Mouse (Mus musculus) neural tube, embryonic 10.5 days (tissue): ENCODE data around the gene Trim37.
A peak's percentile ranks its signal among the peaks of the same experiment; 100 is the strongest.

Experiments
- DNase-seq: peaks from one replicate; pipeline ENCODE4 v3.0.0-alpha.2; 2017; ENCODE audit warnings: low spot score; ENCODE audit errors: extremely low spot score

Gene Trim37

DNA sequence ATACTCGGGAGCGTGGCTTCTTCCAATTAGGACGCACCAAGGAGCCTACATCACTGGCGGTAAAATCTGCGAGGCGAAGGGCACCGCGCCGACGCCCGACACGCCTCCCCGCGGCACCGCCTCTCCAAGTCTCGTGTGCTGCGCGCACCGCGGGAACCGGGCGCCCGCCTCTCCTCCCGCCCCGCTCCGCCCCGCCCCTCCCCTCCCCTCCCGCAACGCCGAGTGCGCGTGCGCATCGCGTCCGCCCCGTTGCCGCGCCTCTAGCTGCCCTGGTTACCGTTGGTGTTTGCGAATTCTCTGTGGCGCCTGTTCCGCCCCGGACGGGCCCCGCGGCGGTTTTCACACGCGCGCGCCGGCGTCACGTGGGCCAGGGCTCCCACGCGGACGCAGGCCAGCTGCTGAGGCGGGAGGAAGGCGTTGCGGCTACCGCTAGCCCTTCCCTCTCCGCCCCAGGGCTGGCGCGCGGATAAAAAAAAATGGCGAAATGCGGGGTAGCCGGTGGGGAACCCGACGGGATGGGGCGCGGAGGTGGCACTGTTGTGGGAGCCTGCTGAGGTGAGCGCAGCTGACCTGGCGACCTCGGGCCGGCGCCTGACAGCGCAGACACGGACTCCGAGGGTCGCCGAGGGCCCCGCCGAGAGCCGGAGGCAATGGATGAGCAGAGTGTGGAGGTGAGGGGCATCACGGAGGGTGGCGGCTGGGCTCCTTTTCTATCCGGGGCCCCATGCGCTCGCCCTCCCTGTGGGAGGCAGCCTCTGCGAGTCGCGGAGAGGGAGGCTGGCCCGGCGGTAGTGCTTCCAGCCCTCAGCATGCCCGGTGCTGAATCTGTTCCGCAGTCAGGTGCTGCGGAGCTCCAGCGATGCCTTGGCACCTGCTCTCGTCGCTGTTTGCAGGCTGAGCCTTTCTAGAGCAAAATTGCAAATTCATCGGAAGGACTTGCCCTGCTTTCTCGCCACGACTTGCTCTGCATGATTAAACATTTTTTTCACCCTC lies at the start of gene Trim37:
Gene Trim37, plus strand, starts transcription at position 254 of the 993 bp plus-strand sequence.
- DNase-seq = peak; percentile 92

DNA sequence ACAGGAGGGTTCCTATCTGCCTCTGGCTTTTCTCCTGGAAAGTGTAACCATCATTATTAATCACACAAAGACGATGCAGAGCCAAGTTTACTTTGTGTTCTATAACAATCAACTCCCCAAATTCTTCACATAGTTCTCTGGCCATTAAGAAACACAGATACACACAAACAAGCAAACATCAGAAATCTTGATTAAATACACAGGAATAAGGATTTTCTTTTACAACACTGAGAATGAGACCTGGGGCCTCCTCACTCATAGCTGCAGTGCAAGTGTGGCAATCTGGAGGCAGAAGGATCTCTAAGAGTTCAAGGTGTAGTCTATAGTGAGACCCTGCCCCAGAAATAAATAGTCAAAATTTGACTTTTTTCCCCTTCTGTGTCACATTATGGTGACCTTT lies 43.2 kb upstream of the Trim37 start:
- no peak for DNase-seq

DNA sequence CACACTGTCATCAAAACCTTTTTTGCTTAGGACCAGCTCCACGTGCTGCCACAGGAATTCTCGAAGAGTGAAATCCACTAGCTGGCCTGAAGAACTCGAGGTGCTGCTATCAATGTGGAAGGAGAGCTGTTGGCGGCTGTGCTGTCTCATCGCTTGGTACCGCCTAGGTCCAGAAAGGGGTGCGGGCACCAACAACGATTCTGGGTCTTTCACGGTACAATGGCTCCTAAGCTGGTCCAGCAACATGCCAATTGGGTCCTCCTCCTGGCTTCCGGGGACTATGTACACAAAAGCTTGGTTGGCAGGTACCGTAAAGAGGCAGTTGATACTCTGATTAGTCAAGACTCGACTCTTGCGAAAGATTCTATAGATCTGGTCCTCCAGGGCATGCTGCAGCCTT lies 41.4 kb upstream of the Trim37 start:
- DNase-seq = no peak

GRCm38 (mm10) chr11:87086290-87086984 lies 40.4 kb upstream of the Trim37 start, which contains the start of gene Smg8:
Gene Smg8 (minus strand): TSS chr11:87086774.
- peak; percentile 73 for DNase-seq

DNA sequence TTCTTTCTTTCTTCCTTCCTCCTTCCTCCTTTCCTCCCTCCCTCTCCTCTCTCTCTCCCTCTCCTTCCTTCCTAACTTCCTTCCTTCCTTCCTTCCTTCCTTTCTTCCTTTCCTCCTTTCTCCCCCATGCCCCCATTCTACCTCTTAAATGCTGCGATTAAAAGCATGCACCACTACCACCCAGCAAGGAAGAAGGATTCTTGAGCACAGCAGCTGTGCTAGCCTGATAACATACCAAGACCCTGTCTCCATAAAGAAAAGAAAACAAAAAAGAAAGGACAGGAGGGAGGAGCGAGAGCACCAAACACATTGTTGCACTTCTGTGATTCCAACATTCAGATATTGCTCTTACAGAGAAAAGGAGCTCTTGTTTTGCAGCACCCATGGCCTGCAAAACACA lies 39.7 kb upstream of the Trim37 start:
- DNase-seq = no peak

GRCm38 (mm10) chr11:87108409-87108754 lies 18.5 kb upstream of the Trim37 start, which contains the start of gene Prr11:
Gene Prr11 (minus strand): TSS chr11:87108708.
- DNase-seq = no peak

DNA sequence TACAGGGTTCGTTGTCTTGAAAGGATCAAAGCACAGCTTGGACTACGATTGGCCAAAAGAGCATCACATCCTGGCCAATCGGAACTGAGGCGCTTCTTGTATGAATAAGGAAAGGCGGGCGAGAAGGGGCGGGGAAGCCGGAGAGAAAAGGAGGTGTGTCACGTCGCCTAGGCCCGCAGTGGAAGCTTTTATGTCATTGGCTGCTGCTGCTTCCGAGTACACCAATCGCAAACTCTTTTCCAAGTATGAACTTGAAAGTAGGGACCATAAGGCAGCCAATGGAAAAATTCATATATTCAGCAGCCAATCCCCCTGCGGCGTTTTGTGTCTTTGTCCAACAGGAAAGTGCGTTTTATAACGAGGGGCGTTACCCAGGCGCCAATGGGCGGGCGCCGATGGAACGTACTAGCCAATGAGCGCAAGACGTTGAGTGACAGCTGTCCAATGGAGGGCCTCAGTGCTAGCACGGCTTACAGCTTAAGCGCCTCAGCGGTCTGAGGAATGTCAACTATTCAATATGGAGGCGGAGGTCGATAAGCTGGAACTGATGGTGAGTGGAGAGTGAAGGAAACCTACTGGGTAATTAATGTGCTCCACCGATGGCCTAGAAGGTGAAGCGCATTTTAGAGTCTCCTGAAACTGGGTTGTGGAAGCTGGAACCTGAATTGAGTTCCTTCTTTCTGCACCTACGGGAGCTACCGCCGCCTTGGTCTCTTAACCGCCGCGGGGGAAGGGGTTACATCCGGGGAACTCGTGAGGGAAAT lies 17.9 kb upstream of the Trim37 start, which contains the start of gene Ska2:
Gene Ska2, plus strand, starts transcription at position 480 of the 764 bp plus-strand sequence.
- DNase-seq = peak; percentile 96

GRCm38 (mm10) chr11:87109519-87110171 lies 17.2 kb upstream of the Trim37 start:
- DNase-seq = peak; percentile 71

GRCm38 (mm10) chr11:87110172-87110909 lies 16.5 kb upstream of the Trim37 start:
- DNase-seq = no peak

DNA sequence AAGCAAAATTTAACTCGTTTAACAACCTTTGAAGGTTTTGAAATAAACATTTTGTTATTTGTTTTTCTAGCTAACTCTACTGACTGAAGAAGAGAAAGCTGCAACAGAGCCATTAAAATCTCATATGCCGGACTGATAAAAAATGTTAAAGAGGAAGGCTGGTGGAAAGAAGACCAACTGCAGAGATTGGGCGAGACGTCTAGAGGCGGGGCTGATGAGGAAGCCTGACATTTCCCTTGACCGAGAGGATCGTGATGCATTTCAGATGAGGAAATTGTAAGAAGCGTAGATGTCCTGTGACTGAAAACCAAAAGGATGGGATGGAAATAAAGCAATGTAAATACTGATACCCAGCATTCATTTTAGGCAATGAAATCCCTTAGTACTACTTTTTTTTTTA lies 5.0 kb upstream of the Trim37 start:
- DNase-seq = no peak

GRCm38 (mm10) chr11:87125562-87125961 lies 1.3 kb upstream of the Trim37 start:
- no peak for DNase-seq

GRCm38 (mm10) chr11:87126281-87126823 lies 525 bp upstream of the Trim37 start:
- DNase-seq = no peak

DNA sequence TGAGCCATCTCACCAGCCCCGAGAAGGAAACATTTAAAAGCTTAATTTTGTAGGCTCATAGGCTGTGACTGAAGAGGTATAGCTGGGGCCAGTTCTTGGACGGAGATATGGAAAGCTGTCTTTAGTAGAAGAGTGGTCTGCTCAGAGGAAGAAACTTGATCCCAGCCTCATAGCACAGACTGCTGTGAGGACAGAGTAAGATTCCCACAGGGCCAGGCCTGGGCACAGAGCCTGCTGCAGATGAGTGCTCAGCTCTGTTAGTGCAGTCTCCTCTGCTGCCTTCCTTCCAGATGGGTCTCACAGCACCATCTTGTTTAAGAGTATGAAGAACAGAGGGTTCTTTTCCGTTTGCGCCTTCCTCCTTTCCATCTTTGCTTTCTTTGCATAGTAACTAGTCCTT lies 9.4 kb downstream of the Trim37 start:
- no peak for DNase-seq

GRCm38 (mm10) chr11:87158012-87158411 lies 31.1 kb downstream of the Trim37 start:
- DNase-seq = no peak

DNA sequence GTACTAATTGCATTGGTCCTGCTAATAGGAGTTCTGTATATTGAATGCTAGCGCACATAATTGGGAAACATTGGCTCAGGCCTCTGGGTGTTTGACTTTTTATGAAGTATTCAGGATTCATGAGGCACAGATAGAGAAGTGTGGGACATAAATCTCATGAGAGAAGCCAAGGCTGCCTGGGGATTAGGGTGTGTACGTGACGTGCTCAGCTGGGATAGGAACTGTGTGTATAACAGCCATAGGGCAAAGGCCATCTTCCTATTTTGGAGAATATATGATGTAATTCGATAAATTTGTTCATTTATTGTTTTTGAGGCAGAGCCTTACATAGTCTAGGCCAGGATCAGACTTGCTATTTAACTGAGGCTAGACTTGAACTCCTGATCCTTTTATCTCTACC lies 35.8 kb downstream of the Trim37 start:
- DNase-seq = no peak

DNA sequence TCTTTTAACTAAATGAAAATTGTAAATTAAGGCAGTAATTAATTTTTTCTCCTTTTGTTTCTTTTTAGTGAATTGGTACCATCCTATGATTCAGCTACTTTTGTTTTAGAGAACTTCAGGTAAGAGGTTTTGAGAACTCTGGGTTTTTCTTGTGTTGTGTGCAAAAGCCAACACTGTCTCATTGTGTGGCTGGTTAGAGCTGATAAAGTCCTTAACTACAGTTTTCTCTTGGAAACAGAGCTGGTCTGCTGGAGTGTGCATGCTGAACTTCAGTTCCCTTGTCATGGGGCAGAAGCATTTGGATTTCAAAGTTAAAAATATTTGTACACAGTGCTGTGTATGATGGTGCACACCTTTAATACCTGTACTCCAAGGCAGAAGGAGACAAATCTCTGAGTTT lies 36.9 kb downstream of the Trim37 start:
- DNase-seq = no peak

- no peak for DNase-seq
Observed at GRCm38 (mm10) chr11:87173625-87174024, 46.7 kb downstream of the Trim37 start.

DNA sequence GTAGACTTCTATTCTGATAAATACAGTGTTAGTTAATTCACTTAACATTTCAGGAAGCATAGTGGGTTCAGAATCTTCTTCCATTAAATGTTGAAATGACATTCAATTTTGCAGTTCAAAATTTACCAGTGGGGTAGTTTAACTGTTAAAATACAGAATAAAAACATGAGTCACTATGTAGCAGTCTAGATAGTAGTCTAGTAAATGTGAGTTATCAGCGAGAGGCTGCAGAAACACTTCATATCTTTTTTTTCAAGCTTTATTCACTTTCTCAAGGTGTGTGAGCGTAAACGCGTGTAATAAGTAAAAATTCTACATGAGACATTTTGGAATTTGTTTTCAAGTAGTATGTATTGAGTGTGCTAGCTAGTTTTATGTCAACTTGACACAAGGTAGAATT lies 48.2 kb downstream of the Trim37 start:
- no peak for DNase-seq

- DNase-seq = no peak
Observed at GRCm38 (mm10) chr11:87212313-87212712, 85.4 kb downstream of the Trim37 start.

DNA sequence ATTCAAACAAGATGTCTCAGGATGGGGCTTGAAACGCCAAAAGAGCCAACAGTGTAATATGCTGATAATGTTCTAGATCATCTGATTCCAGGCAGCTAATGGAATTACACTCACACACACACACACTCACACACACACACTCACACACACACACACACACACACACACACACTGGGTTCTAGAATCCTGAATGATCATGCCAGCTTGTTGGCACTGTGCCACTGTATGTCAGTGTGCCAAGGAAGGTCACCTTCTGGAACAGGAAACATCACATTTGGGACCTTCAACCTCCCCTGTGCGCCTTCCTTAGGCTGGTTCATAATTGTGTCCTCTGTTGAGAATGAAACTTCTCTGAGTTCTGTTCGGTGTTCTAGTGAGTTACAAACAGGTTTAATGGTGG lies 95.8 kb downstream of the Trim37 start:
- DNase-seq = no peak
